ENCODE assay signal across 10 mouse cellular contexts in genomic region chr6:107657805-107658204, GRCm38 (mm10).
"Had no signal": no experiment of that assay in that cellular context is flagged by ENCODE, and none has a peak within 500 bp of the region (broad histone marks: within the 10 kb centered on the region; RNA-seq: fewer than 3 reads in every experiment).

No protein-coding gene starts in this region.

- ATAC-seq: intestine, postnatal 0 days; liver, postnatal 0 days; lung, postnatal 0 days; midbrain, embryonic 15.5 days had no signal

- DNase-seq: kidney, adult 2 months; kidney, postnatal 25 days; layer of hippocampus, adult 9-11 months; left cerebral cortex, postnatal 4 days; liver, postnatal 0 days; lung, embryonic 14.5 days; thymus, postnatal 25 days had no signal
